Mouse (Mus musculus) limb, embryonic 15.5 days (tissue): ENCODE data around the gene Prss50. TPM values are rescaled to one million over a fixed set of nuclear protein-coding genes. Genes with fewer than 3 reads are reported as not detected.
"Not testable (repeated sequence)": the region's sequence is repeated elsewhere in the genome, so short reads cannot be mapped to it uniquely, and the experiment has no call there.

Source experiments
- ATAC-seq: fragments of 200-750 bp; cut with Nextera tagmentation; 2 replicates; pipeline ENCODE4 v1.8.0; 2017; ENCODE audit warnings: low read depth, moderate TSS enrichment; ENCODE audit not compliant: insufficient number of reproducible peaks, low FRiP score, low TSS enrichment
- H3K27ac ChIP-seq: fragments of 300-500 bp; sonication (generic); 2 replicates; pipeline ENCODE4 v1.5.1; 2015; ENCODE audit warnings: moderate library complexity, mild to moderate bottlenecking, inconsistent platforms
- H3K27me3 ChIP-seq: fragments of 300-500 bp; sonication (generic); 2 replicates; pipeline ENCODE4 v1.6.1; 2015; ENCODE audit warnings: inconsistent platforms
- H3K36me3 ChIP-seq: fragments of 300-500 bp; sonication (generic); 2 replicates; pipeline ENCODE4 v1.6.1; 2015; ENCODE audit warnings: inconsistent platforms
- H3K4me1 ChIP-seq: fragments of 300-500 bp; sonication (generic); 2 replicates; pipeline ENCODE4 v1.6.1; 2015; ENCODE audit warnings: inconsistent platforms
- H3K4me2 ChIP-seq: fragments of 300-500 bp; sonication (generic); 2 replicates; pipeline ENCODE4 v1.6.1; 2015; ENCODE audit warnings: mild to moderate bottlenecking, inconsistent platforms
- H3K4me3 ChIP-seq: fragments of 300-500 bp; sonication (generic); 2 replicates; pipeline ENCODE4 v1.5.1; 2015; ENCODE audit warnings: mild to moderate bottlenecking, inconsistent platforms
- H3K9ac ChIP-seq: fragments of 300-500 bp; sonication (generic); 2 replicates; pipeline ENCODE4 v1.6.1; 2015; ENCODE audit warnings: inconsistent platforms
- H3K9me3 ChIP-seq: fragments of 300-500 bp; sonication (generic); 2 replicates; pipeline ENCODE4 v1.6.1; 2016; ENCODE audit warnings: inconsistent platforms
- WGBS: fragments of 180-500 bp; shearing (Covaris S2); methylation state at CpG from one replicate; pipeline ENCODE4 v1.1.7; 2015; 5-methylcytosine and 5-hydroxymethylcytosine counted together
- polyA plus RNA-seq: library from polyadenylated mRNA; unstranded; fragments of >200 nt; fragmentation: Nextera tagmentation; extraction: Ambion mirVana; gene quantifications from 2 replicates; pipeline ENCODE4 v1.2.1, GENCODE M21; 2015

Prss50 gene
- 0.32 and 0.46 TPM in 2 replicates for polyA plus RNA-seq

GRCm38 (mm10) chr9:110857781-110858472 is at the start of gene Prss50:
Prss50 (plus strand) TSS chr9:110857967.
- H3K36me3 ChIP-seq: no peaks in the 10 kb centered on the region
- H3K27ac ChIP-seq: no peak within 1 kb of the TSS
- peak within 1 kb of the TSS; percentile 46 for H3K4me2 ChIP-seq
- H3K9ac ChIP-seq: no peak within 1 kb of the TSS
- no peak for ATAC-seq
- peaks cover 16% of the 10 kb centered on the region; the same call in 1 of the 2 replicates for H3K27me3 ChIP-seq
- no peaks in the 10 kb centered on the region for H3K9me3 ChIP-seq
- H3K4me3 ChIP-seq: peak within 1 kb of the TSS; percentile 27
- 9% methylated on average over 46 of the region's 50 CpGs for WGBS
- H3K4me1 ChIP-seq: peaks cover 7% of the 10 kb centered on the region

- no peak for ATAC-seq
- Histone ChIP-seq H3K27me3 (no peaks in the 10 kb centered on the region), H3K4me2 (no peak overlapping the region), H3K9me3 (no peaks in the 10 kb centered on the region), H3K27ac (no peak overlapping the region), H3K4me1 (no peaks in the 10 kb centered on the region), H3K9ac (no peak overlapping the region), H3K4me3 (no peak overlapping the region), H3K36me3 (no peaks in the 10 kb centered on the region)
- 68% methylated on average over 4 of the region's 4 CpGs for WGBS
These were observed 47.7 kb upstream of the Prss50 start for GRCm38 (mm10) chr9:110810051-110810450.

GRCm38 (mm10) chr9:110813789-110814188 is 44.0 kb upstream of the Prss50 start, which contains the start of gene Prss44:
Prss44 (plus strand) TSS chr9:110813994.
- ATAC-seq: no peak
- no peak within 1 kb of the TSS for H3K27ac ChIP-seq
- WGBS: 58% methylated on average over 18 of the region's 18 CpGs

DNA sequence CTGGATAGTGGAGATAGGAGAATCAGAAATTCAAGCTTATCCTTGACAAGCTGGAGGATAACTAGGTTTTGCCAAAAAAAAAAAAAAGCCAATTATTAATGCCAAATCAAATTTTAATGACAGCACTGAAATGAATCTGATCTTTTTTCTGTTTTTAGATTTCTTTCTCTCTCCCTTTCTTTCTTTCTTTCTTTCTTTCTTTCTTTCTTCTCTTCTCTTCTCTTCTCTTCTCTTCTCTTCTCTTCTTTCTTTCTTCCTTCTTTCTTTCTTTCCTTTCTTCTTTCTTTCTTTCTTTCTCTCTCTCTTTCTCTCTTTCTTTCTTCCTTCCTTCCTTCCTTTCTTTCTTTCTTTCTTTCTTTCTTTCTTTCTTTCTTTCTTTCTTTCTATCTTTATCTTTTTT is 37.2 kb upstream of the Prss50 start:
- not testable (repeated sequence) for ATAC-seq, H3K9me3 ChIP-seq, H3K4me3 ChIP-seq, H3K36me3 ChIP-seq, H3K9ac ChIP-seq, H3K27ac ChIP-seq, H3K4me2 ChIP-seq, H3K4me1 ChIP-seq, H3K27me3 ChIP-seq

More at GRCm38 (mm10) chr9:110813789-110814188, 44.0 kb upstream of the Prss50 start, which contains the start of gene Prss44:
- no peak within 1 kb of the TSS for H3K9ac ChIP-seq
- H3K4me2 ChIP-seq: no peak within 1 kb of the TSS
- H3K27me3 ChIP-seq: no peaks in the 10 kb centered on the region
- H3K9me3 ChIP-seq: no peaks in the 10 kb centered on the region
- H3K4me3 ChIP-seq: no peak within 1 kb of the TSS
- H3K36me3 ChIP-seq: no peaks in the 10 kb centered on the region
- H3K4me1 ChIP-seq: no peaks in the 10 kb centered on the region

GRCm38 (mm10) chr9:110821436-110821835 is 36.3 kb upstream of the Prss50 start:
- H3K27me3 ChIP-seq: no peaks in the 10 kb centered on the region
- no peaks in the 10 kb centered on the region for H3K9me3 ChIP-seq
- H3K27ac ChIP-seq: no peak overlapping the region
- no peak overlapping the region for H3K4me2 ChIP-seq
- no peak for ATAC-seq
- H3K4me3 ChIP-seq: no peak overlapping the region
- 80% methylated on average over 7 of the region's 7 CpGs for WGBS
- H3K36me3 ChIP-seq: no peaks in the 10 kb centered on the region
- H3K9ac ChIP-seq: no peak overlapping the region
- no peaks in the 10 kb centered on the region for H3K4me1 ChIP-seq

DNA sequence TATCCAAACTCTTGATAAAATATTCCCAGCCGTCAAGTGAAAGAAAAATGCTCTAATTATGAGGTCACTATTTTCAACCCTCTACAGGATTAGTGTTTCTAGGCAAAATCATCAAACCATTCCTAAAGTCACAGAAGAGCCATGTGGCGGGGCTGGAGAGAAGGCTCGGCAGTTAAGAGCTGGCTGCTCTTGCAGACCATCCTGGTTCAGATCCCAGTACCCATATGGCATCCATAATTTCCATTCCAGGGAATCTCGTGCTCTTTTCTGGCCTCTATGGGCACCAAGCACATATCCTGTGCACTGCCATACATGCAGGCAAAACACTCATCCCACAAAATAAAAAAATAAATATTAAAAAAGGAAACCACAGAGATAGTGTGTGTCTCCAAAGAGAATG is 32.3 kb upstream of the Prss50 start:
- Histone ChIP-seq H3K27me3 (no peaks in the 10 kb centered on the region), H3K4me1 (no peaks in the 10 kb centered on the region), H3K9ac (no peak overlapping the region), H3K27ac (no peak overlapping the region), H3K36me3 (no peaks in the 10 kb centered on the region), H3K4me2 (no peak overlapping the region), H3K9me3 (no peaks in the 10 kb centered on the region), H3K4me3 (no peak overlapping the region)
- WGBS: 52% methylated on average over 4 of the region's 4 CpGs
- no peak for ATAC-seq

DNA sequence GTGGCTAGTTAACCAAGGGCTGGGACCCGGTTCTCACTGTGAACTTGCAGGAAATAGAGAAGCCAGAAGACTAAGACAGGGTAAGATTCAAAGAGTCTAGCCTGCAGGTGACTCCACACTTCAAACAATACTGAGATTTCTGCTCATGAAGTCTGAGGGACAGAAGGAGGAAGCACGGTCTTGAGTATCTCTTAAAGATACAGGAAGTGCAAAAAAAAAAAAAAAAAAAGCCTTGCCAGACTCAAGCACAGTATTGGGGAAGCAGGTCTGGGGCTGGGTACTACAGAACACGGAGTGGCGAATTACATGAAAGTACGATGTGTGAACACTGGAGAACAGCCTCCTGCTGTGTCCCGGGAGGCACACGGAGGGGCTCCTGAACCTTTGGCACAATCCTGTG is 31.9 kb upstream of the Prss50 start:
- H3K4me1 ChIP-seq: no peaks in the 10 kb centered on the region
- WGBS: 68% methylated on average over 7 of the region's 7 CpGs
- no peak overlapping the region for H3K27ac ChIP-seq
- H3K36me3 ChIP-seq: no peaks in the 10 kb centered on the region
- no peaks in the 10 kb centered on the region for H3K9me3 ChIP-seq
- no peak for ATAC-seq
- H3K4me2 ChIP-seq: no peak overlapping the region
- H3K9ac ChIP-seq: no peak overlapping the region
- no peaks in the 10 kb centered on the region for H3K27me3 ChIP-seq
- H3K4me3 ChIP-seq: no peak overlapping the region

DNA sequence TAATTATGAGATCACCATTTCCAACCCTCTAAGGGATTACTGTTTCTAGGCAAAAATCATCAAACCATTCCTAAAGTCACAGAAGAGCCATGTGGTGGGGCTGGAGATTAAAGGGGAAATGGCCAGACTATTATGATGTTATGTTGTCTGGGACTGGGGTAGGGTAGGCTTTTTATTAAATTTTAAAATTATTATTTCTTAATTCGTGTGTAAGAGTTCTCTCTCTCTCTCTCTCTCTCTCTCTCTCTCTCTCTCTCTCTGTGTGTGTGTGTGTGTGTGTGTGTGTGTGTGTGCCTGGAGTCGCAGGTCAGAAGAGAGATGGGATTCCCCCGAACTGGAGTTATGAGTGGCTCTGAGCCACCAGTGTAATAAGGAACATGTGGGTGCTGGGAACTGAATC is 31.4 kb upstream of the Prss50 start, which contains the start of gene Prss43:
Prss43 (plus strand) TSS at position 301 of the 400 bp plus-strand sequence.
- Histone ChIP-seq H3K9ac (no peak within 1 kb of the TSS), H3K4me3 (no peak within 1 kb of the TSS), H3K27me3 (no peaks in the 10 kb centered on the region), H3K4me1 (no peaks in the 10 kb centered on the region), H3K36me3 (no peaks in the 10 kb centered on the region), H3K9me3 (no peaks in the 10 kb centered on the region), H3K27ac (no peak within 1 kb of the TSS), H3K4me2 (no peak within 1 kb of the TSS)
- 64% methylated on average over 3 of the region's 3 CpGs for WGBS
- no peak for ATAC-seq

DNA sequence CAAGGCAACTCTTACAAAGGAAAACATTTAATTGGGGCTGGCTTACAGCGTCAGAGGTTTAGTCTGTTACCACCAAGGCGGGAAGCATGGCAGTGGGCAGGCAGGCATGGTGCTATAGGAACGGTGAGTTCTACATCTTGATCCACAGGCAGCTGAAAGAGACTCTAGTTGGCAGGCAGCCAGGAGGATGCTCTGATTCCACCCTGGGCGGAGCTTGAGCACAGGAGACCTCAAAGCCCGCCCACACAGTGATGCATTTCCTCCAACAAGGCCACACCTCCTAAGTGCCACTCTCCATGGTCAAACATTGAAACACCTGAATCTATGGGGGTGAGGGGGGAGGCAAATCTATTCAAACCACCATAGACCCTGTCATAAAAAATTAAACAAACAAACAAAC is 24.7 kb upstream of the Prss50 start:
- no peak for ATAC-seq
- no peak overlapping the region for H3K4me2 ChIP-seq

DNA sequence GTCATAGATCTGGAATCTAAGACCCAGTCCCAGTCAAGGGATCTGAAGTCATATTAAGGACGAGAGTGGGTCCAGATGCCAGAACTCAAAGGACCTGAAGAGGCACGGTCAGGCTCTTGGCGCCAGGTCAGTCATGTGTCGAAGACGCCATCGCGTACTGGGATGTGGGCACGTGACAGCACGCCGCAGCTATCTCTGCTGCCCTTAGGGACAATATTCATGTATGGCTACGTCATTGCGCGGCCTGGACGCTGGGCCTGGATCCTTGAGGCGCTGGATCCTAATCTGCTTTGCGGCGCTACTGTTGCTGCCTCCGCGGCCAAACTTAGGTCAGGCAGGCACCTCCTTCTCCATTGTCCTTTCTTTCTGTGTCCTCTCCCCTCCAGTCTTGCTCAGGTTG is 23.4 kb upstream of the Prss50 start, which contains the start of gene Prss45:
Prss45 (plus strand) TSS at position 178 of the 400 bp plus-strand sequence.
- H3K9ac ChIP-seq: no peak within 1 kb of the TSS
- WGBS: 80% methylated on average over 19 of the region's 19 CpGs
- H3K27me3 ChIP-seq: no peaks in the 10 kb centered on the region
- H3K4me1 ChIP-seq: peaks cover 3% of the 10 kb centered on the region; the same call in 1 of the 2 replicates
- H3K4me2 ChIP-seq: no peak within 1 kb of the TSS
- H3K27ac ChIP-seq: no peak within 1 kb of the TSS
- H3K36me3 ChIP-seq: no peaks in the 10 kb centered on the region
- no peaks in the 10 kb centered on the region for H3K9me3 ChIP-seq
- no peak for ATAC-seq
- no peak within 1 kb of the TSS for H3K4me3 ChIP-seq

More for the DNA sequence above, 24.7 kb upstream of the Prss50 start:
- peaks cover 3% of the 10 kb centered on the region; the same call in 1 of the 2 replicates for H3K4me1 ChIP-seq
- WGBS: 72% methylated on average over 5 of the region's 5 CpGs
- H3K36me3 ChIP-seq: no peaks in the 10 kb centered on the region
- no peak overlapping the region for H3K4me3 ChIP-seq
- no peak overlapping the region for H3K27ac ChIP-seq
- H3K27me3 ChIP-seq: no peaks in the 10 kb centered on the region
- no peaks in the 10 kb centered on the region for H3K9me3 ChIP-seq
- H3K9ac ChIP-seq: no peak overlapping the region

DNA sequence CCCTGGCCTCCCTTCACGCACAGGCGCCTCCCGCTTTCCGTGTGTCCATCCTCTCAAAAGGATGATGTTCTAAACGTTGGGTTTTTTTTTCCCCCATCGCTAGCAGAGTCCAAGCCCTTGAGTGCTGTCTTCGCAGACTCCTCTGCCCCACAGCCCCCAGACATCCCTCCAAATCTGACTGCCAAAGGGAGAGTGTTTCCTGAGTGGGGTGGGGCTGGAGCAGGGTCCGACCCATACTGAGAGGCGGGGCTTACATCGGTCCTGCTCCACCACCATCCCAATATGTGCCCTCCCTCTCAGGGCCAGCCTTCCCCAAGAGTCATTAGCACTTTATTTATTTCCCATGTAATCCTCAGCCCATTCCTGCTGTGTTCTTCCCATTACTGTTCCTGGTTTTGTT is 22.8 kb upstream of the Prss50 start:
- H3K4me3 ChIP-seq: no peak overlapping the region
- H3K9me3 ChIP-seq: no peaks in the 10 kb centered on the region
- H3K4me1 ChIP-seq: peaks cover 3% of the 10 kb centered on the region; the same call in 1 of the 2 replicates
- no peak for ATAC-seq
- no peaks in the 10 kb centered on the region for H3K36me3 ChIP-seq
- H3K27ac ChIP-seq: no peak overlapping the region
- H3K27me3 ChIP-seq: no peaks in the 10 kb centered on the region
- H3K4me2 ChIP-seq: no peak overlapping the region
- WGBS: 38% methylated on average over 10 of the region's 10 CpGs
- H3K9ac ChIP-seq: no peak overlapping the region

- Histone ChIP-seq H3K36me3 (no peaks in the 10 kb centered on the region), H3K9ac (no peak overlapping the region), H3K27me3 (no peaks in the 10 kb centered on the region), H3K4me3 (no peak overlapping the region), H3K4me1 (peaks cover 3% of the 10 kb centered on the region; the same call in 1 of the 2 replicates), H3K4me2 (no peak overlapping the region), H3K9me3 (no peaks in the 10 kb centered on the region), H3K27ac (no peak overlapping the region)
- ATAC-seq: no peak
- WGBS: 44% methylated on average over 2 of the region's 2 CpGs
These were observed 21.7 kb upstream of the Prss50 start for GRCm38 (mm10) chr9:110836112-110836511.
